Mouse (Mus musculus) hindbrain, embryonic 13.5 days (tissue): ENCODE data around the gene Atxn7l1. TPM values are rescaled to one million over a fixed set of nuclear protein-coding genes. Genes with fewer than 3 reads are reported as not detected.

ENCODE experiments used
- ATAC-seq: fragments of 200-750 bp; cut with Nextera tagmentation; 2 replicates; pipeline ENCODE4 v1.8.0; 2017; ENCODE audit warnings: moderate TSS enrichment; ENCODE audit not compliant: low FRiP score
- H3K27ac ChIP-seq: fragments of 300-500 bp; sonication (generic); 2 replicates; pipeline ENCODE4 v1.5.1; 2015; ENCODE audit warnings: inconsistent platforms, mild to moderate bottlenecking, moderate library complexity
- H3K27me3 ChIP-seq: fragments of 300-500 bp; sonication (generic); 2 replicates; pipeline ENCODE4 v1.6.1; 2015; ENCODE audit warnings: mild to moderate bottlenecking, inconsistent platforms
- H3K36me3 ChIP-seq: fragments of 300-500 bp; sonication (generic); 2 replicates; pipeline ENCODE4 v1.6.1; 2015; ENCODE audit warnings: mild to moderate bottlenecking, inconsistent platforms
- H3K4me1 ChIP-seq: fragments of 300-500 bp; sonication (generic); replicated peaks from 2 replicates; pipeline ENCODE4 v1.6.1; 2015; ENCODE audit warnings: inconsistent platforms
- H3K4me2 ChIP-seq: fragments of 300-500 bp; sonication (generic); 2 replicates; pipeline ENCODE4 v1.6.1; 2015; ENCODE audit warnings: inconsistent platforms, mild to moderate bottlenecking, moderate library complexity
- H3K4me3 ChIP-seq: fragments of 300-500 bp; sonication (generic); 2 replicates; pipeline ENCODE4 v1.5.1; 2015; ENCODE audit warnings: mild to moderate bottlenecking, inconsistent platforms
- H3K9ac ChIP-seq: fragments of 300-500 bp; sonication (generic); 2 replicates; pipeline ENCODE4 v1.6.1; 2015; ENCODE audit warnings: mild to moderate bottlenecking, inconsistent platforms
- H3K9me3 ChIP-seq: fragments of 300-500 bp; sonication (generic); 2 replicates; pipeline ENCODE4 v1.6.1; 2016; ENCODE audit warnings: inconsistent platforms
- WGBS: fragments of 180-500 bp; shearing (Covaris S2); methylation state at CpG from one replicate; pipeline ENCODE4 v1.1.7; 2015; 5-methylcytosine and 5-hydroxymethylcytosine counted together
- polyA plus RNA-seq: library from polyadenylated mRNA; unstranded; fragments of >200 nt; fragmentation: Nextera tagmentation; extraction: Ambion mirVana; gene quantifications from 2 replicates; pipeline ENCODE4 v1.2.1, GENCODE M21; 2015

The Atxn7l1 gene
- polyA plus RNA-seq: 19.9 and 22.4 TPM in 2 replicates

DNA sequence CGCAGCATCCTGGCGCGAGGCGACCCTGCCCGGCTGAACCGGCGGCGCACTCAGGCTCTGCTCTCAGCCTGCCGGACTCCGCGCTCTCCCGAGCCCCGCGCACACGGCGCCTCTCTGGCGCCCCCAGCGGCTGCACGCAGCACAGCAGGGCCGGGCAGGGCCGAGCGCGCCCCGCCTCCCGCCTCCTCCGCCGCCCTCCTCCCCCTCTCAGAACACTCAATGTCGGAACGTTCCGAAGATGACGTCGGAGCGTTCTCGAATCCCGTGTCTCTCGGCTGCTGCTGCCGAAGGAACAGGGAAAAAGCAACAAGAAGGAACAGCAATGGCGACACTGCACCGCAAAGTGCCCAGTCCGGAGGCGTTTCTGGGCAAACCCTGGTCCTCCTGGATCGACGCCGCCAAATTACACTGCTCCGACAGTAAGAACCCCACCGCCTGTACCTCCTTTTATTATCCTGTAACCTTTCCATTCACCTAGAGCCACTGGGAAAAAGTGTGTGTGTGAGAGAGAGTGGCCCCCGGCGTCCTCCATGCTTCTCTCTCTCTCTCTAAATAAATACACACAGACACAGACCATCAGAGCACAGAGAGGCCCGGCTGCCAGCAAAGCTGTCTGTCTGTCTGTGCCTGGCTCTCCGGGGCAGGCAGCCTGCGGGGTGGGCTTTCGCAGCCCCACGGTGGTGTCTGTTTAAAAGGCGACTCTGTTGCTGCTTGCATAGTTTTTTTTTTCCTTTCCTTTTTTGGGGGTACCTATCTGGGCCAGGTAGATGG lies at the start of gene Atxn7l1:
TSS of gene Atxn7l1 (plus strand) at position 197 of the 771 bp plus-strand sequence.
- no peaks in the 10 kb centered on the region for H3K9me3 ChIP-seq
- H3K27me3 ChIP-seq: peaks cover 15% of the 10 kb centered on the region
- H3K27ac ChIP-seq: peak within 1 kb of the TSS; percentile 88
- ATAC-seq: peak; percentile 93
- peaks cover 39% of the 10 kb centered on the region for H3K4me1 ChIP-seq
- H3K36me3 ChIP-seq: no peaks in the 10 kb centered on the region
- peak within 1 kb of the TSS; percentile 75 for H3K4me3 ChIP-seq
- WGBS: under 1% methylated on average over 49 of the region's 54 CpGs
- peak within 1 kb of the TSS; percentile 74 for H3K4me2 ChIP-seq
- H3K9ac ChIP-seq: peak within 1 kb of the TSS; percentile 91

GRCm38 (mm10) chr12:33101627-33102026 lies 45.9 kb upstream of the Atxn7l1 start:
- Histone ChIP-seq H3K4me2 (no peak overlapping the region), H3K4me3 (no peak overlapping the region), H3K9me3 (no peaks in the 10 kb centered on the region), H3K27me3 (no peaks in the 10 kb centered on the region), H3K27ac (peak overlapping the region; percentile 18; the same call in 1 of the 2 replicates), H3K4me1 (peaks cover 27% of the 10 kb centered on the region), H3K36me3 (no peaks in the 10 kb centered on the region), H3K9ac (no peak overlapping the region)
- no peak; the same call in 1 of the 2 replicates for ATAC-seq
- 61% methylated on average over 8 of the region's 8 CpGs for WGBS

DNA sequence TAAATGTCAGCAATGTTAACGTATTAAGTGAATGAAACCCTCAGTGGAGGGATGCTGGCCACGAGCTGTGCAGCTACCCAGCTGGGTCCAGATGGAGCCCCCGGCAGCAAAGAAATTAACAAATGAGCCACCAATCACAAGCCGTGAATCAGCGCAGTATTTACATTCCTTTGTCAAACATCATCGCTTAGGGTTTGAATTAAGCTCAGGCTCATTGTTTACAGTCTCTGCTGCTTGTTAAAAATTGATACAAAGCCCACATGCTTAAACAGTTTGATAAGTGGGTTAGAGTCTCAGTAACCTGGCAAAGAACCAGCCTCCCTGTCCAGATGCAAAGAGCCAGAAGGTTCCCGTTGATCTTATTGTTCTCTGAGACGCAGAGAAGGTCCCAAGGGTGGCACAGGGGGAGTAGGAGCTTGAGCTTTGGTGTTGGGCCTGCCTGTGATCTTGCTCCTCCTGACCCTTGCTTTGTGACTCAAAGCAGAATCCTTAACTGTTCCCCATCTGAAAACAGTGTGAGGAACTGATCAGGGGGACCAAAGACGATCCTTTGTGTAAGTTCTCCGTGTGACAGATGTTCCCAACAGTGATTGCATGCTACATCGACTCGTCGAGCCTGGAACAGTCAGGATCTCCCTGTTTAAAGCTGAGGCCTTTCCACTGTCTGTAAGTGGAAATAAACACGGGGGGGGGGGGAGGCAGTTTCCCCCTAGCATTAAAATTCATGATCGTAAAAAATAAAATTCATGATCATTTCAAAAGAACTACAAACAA lies 45.0 kb upstream of the Atxn7l1 start:
- Histone ChIP-seq H3K9ac (no peak overlapping the region), H3K4me1 (peaks cover 33% of the 10 kb centered on the region), H3K4me3 (no peak overlapping the region), H3K27me3 (no peaks in the 10 kb centered on the region), H3K9me3 (no peaks in the 10 kb centered on the region), H3K4me2 (no peak overlapping the region), H3K36me3 (no peaks in the 10 kb centered on the region), H3K27ac (peak overlapping the region; percentile 83)
- 22% methylated on average over 15 of the region's 15 CpGs for WGBS
- ATAC-seq: peak; percentile 70

GRCm38 (mm10) chr12:33105724-33106123 lies 41.8 kb upstream of the Atxn7l1 start:
- 54% methylated on average over 4 of the region's 4 CpGs for WGBS
- Histone ChIP-seq H3K9me3 (no peaks in the 10 kb centered on the region), H3K4me3 (no peak overlapping the region), H3K9ac (no peak overlapping the region), H3K36me3 (no peaks in the 10 kb centered on the region), H3K27ac (0 out of 2 replicates have a peak overlapping the region, but pooled peaks have one; percentile 35), H3K27me3 (no peaks in the 10 kb centered on the region), H3K4me2 (no peak overlapping the region), H3K4me1 (peaks cover 44% of the 10 kb centered on the region)
- no peak for ATAC-seq

DNA sequence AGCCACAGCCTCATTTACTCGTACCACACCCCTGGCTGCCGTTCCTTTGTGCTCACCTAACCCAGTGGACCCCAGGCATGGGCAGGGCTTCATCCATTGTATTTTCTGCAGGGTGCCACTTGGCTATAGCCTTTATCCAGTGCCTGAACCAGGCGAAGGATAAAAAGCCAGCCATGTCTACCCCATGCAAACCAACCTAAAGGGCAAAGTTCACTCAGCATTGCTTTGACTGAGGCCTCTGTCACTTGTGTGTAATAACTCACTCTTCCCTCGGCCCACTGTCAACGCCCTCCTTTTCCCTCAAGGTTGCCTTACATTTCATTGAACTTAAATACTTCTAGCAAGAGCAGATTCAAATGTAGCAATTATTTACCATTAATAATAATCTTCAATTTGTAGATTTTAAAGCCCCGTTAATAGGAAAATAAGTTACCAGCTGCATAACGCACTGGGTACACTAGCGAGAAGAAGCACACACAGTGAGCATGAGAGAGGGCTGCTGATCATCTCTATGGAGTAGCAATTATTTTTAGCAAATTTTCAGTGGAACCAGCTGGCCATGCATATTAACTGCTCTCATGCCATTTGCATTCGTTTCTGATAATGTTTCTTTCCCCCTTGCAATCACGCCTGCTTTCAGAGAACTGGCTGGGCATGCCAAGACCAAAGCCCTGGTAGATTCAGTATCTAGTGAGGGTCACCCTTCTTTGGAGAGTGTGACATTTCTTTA lies 40.9 kb upstream of the Atxn7l1 start:
- H3K27me3 ChIP-seq: no peaks in the 10 kb centered on the region
- no peaks in the 10 kb centered on the region for H3K36me3 ChIP-seq
- no peak overlapping the region for H3K4me3 ChIP-seq
- WGBS: 57% methylated on average over 10 of the region's 10 CpGs
- no peak overlapping the region for H3K4me2 ChIP-seq
- no peak overlapping the region for H3K9ac ChIP-seq
- no peak for ATAC-seq
- no peaks in the 10 kb centered on the region for H3K9me3 ChIP-seq
- no peak overlapping the region; the same call in 1 of the 2 replicates for H3K27ac ChIP-seq
- peaks cover 43% of the 10 kb centered on the region for H3K4me1 ChIP-seq

DNA sequence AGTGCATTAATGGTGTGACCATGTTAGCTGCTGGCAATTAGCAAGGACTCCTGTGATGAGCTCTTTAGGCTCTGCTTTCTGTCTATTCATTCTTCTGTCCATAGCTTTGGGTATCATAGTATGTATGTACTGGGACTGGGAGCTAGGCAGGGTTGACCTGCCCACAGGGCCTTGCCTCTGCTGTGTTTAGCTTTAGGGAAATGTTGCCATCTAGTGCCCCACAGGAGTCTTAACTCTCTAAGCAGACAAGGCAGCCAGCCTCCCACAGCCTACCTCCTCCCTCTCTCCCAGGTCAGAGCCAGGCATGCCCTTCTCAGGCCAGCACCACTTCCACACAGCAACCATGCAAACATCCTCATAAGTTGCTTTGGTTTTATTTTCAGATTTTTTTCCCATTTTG lies 38.0 kb upstream of the Atxn7l1 start:
- Histone ChIP-seq H3K9me3 (no peaks in the 10 kb centered on the region), H3K36me3 (no peaks in the 10 kb centered on the region), H3K27ac (no peak overlapping the region), H3K9ac (no peak overlapping the region), H3K4me2 (no peak overlapping the region), H3K27me3 (no peaks in the 10 kb centered on the region), H3K4me3 (no peak overlapping the region), H3K4me1 (peaks cover 40% of the 10 kb centered on the region)
- ATAC-seq: peak; percentile 45

DNA sequence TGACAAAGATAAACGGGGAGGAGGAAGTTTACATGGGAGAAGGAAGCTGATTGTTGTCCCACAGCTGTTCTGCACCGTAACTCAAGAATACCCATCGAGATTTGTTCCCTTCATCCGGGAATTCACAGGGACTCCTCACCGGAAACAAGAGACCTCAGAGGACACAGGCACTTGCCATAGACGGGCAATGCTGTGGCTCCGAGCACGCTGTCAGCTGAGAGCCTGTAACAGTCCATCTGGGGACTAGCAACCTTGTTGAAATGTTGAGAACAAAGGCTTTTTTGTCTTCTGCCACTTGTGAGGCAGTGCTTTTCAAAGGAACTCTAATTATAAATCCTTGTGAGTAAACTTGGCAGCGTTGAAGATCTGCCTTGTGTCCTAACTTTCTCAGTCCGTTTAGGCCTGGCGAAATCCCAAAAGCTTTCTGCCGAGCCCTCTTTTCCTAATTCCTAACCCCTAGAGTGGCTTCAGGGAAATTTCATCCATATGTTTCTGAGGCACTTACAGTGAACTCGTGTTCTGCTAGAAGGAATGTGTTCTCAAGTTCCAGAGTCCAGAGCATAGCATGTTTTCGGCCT lies 36.5 kb upstream of the Atxn7l1 start:
- ATAC-seq: peak; percentile 58; the same call in 1 of the 2 replicates
- Histone ChIP-seq H3K27me3 (no peaks in the 10 kb centered on the region), H3K27ac (peak overlapping the region; percentile 20), H3K4me3 (no peak overlapping the region), H3K4me1 (peaks cover 34% of the 10 kb centered on the region), H3K4me2 (no peak overlapping the region), H3K9me3 (no peaks in the 10 kb centered on the region), H3K36me3 (no peaks in the 10 kb centered on the region), H3K9ac (no peak overlapping the region)
- WGBS: 27% methylated on average over 14 of the region's 14 CpGs

DNA sequence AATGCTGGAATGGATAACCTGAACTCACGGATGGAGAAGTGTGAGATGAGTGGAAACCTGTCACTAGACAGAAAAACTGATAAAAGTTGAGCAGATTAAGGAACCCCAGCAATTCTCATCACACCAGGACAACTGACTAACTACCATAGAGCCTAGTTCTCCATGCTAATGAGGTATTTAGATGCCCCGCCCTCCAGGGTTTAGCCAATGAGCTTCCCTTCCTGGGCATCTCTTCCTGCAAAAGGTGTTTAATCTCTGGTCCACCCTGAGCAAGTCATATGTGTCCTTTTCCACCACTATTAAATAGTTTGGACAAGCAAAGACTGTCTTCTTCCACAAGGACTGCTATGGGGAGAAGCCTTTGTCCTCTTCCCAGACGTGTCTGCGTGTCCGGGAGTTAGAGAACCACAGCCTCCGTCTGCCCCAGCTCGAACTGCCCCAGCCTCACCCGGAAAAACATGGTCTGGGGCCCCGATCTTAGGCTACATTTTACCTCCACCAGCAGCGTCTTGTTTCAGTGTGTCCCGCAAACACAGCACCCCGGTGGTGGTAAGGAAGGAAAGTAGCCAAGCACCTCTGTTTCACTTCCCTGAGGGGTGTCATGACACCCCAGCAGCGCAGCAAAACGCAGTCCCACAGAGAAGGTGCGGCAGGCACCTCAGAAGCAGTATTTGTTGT lies 28.7 kb upstream of the Atxn7l1 start:
- H3K27me3 ChIP-seq: 0 out of 2 replicates have a peak, but pooled peaks cover 7% of the 10 kb centered on the region
- no peak overlapping the region for H3K27ac ChIP-seq
- no peaks in the 10 kb centered on the region for H3K4me1 ChIP-seq
- H3K4me3 ChIP-seq: no peak overlapping the region
- H3K4me2 ChIP-seq: no peak overlapping the region
- WGBS: 45% methylated on average over 15 of the region's 15 CpGs
- no peaks in the 10 kb centered on the region for H3K36me3 ChIP-seq
- no peaks in the 10 kb centered on the region for H3K9me3 ChIP-seq
- H3K9ac ChIP-seq: no peak overlapping the region
- ATAC-seq: no peak

DNA sequence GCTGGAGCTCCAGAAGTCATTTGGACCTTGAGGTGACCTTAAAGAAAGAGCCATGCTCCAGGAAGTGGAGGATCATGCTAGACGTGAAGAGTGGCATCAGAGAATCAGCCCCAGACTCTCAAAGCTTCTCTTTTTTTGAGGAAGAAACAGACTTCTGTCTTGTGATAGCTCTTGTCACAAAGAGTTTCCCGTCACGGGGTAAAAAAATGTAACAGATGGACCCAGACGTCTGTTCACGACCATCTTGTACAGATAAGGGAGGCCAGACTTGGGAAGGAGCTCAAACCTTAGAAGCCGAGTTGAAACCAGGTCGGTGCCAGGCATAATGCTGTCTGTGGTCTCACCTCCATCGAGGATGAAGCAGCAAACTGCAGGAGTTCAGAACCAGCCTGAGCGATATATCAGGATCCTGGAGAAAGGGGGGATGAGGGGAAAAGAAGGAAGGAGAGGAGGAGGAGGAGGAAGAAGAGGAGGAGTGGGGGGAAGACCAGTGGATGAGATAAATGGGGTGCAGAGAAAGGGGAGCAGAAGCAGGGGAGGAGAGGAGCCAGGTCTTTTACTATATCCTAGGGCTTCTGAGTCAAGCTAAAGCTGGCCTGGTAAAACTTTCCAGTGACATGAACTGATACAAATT lies 21.8 kb upstream of the Atxn7l1 start:
- WGBS: 89% methylated on average over 9 of the region's 9 CpGs
- Histone ChIP-seq H3K4me2 (no peak overlapping the region), H3K9ac (no peak overlapping the region)

GRCm38 (mm10) chr12:33126243-33126642 lies 21.2 kb upstream of the Atxn7l1 start:
- no peaks in the 10 kb centered on the region for H3K36me3 ChIP-seq
- no peak overlapping the region for H3K9ac ChIP-seq
- H3K4me3 ChIP-seq: no peak overlapping the region
- H3K4me1 ChIP-seq: peaks cover 15% of the 10 kb centered on the region
- no peak overlapping the region for H3K4me2 ChIP-seq
- ATAC-seq: no peak
- H3K27me3 ChIP-seq: no peaks in the 10 kb centered on the region
- no peaks in the 10 kb centered on the region for H3K9me3 ChIP-seq
- no peak overlapping the region for H3K27ac ChIP-seq

More for the DNA sequence above, 21.8 kb upstream of the Atxn7l1 start:
- ATAC-seq: no peak
- no peaks in the 10 kb centered on the region for H3K9me3 ChIP-seq
- H3K36me3 ChIP-seq: no peaks in the 10 kb centered on the region
- H3K4me1 ChIP-seq: peaks cover 15% of the 10 kb centered on the region
- no peak overlapping the region for H3K27ac ChIP-seq
- H3K27me3 ChIP-seq: no peaks in the 10 kb centered on the region
- H3K4me3 ChIP-seq: no peak overlapping the region

DNA sequence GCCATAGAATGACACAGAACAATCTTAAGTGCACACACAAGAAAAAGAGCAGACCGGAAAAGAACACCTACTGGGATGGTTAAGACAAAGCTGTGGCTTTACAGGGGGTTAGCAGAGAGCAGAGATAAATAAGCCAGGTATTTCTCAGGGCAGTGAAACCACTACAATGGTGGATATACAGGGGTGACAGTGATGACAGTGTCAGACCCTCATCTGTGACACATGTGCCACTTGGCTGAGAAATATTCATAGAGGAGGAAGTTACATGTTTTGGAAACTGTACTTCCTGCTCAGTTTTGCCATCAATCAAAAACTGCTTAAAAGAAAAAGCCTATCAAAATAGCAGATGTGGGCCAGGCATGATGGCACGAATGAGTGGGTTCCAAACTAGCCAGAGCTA lies 19.4 kb upstream of the Atxn7l1 start:
- Histone ChIP-seq H3K9ac (no peak overlapping the region), H3K4me2 (no peak overlapping the region), H3K4me3 (no peak overlapping the region), H3K4me1 (peaks cover 15% of the 10 kb centered on the region), H3K36me3 (no peaks in the 10 kb centered on the region), H3K27me3 (no peaks in the 10 kb centered on the region), H3K9me3 (no peaks in the 10 kb centered on the region), H3K27ac (no peak overlapping the region)
- 88% methylated on average over 2 of the region's 2 CpGs for WGBS
- ATAC-seq: no peak
